In the genomic region with DNA sequence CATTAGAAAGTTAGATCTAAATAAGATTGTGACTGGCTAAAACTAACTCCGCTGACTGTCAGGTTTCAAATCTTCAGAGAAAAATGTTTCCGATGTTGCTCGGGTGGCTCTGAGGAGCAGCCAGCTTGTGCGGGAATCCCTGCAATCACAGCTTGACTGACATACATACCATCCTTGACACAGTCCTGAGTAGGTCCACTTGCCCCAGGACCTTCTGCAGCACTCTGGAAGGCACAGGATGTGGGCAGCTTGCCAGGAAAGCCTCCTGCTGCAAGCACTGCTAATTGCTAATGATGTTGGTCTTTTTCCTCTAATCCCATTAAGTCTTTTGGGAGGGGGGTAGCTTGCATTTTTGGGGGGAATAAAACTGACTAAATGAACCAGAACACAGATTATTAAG, we compare ENCODE assay signal across 9 mouse cellular contexts. TPM values are rescaled to one million over a fixed set of nuclear protein-coding genes. Genes with fewer than 3 reads are reported as not detected.
DNase-seq lines count a peak whose midpoint lies in the region; ATAC-seq lines count a peak whose summit lies in the region.
"Had no signal": no experiment of that assay in that cellular context is flagged by ENCODE, and none has a peak within 500 bp of the region (broad histone marks: within the 10 kb centered on the region; RNA-seq: fewer than 3 reads in every experiment).

No protein-coding gene starts in this region.

- peak; percentile 89 for DNase-seq in left cerebral cortex, postnatal 4 days
- DNase-seq in left cerebral cortex, adult 11 months (ENCODE audit: low spot score) = no peak
- DNase-seq in adrenal gland, postnatal 14 days = peak; percentile 84
- peak; percentile 84 to 88 for DNase-seq in cerebellum, postnatal 14 days
- DNase-seq in thymus, postnatal 14 days = no peak
- DNase-seq in frontal cortex, adult 2 months (ENCODE audit: extremely low spot score in 1 of 2, low spot score in 1 of 2) = no peak

- no peak overlapping the region for H3K9ac ChIP-seq in hindbrain, embryonic 16.5 days (ENCODE audit: low read depth, low read length)
- no peak overlapping the region for H3K9ac ChIP-seq in stomach, embryonic 16.5 days (ENCODE audit: low read length)
- H3K9ac ChIP-seq: midbrain, embryonic 12.5 days had no signal

- intact Hi-C loops in left cerebral cortex, postnatal 4 days (cut with DNase I) = no loop called here

- H3K27me3 ChIP-seq in hindbrain, embryonic 16.5 days (replicated peaks; ENCODE audit: control insufficient read depth, insufficient read depth, low read length) = no peaks in the 10 kb centered on the region
- no peaks in the 10 kb centered on the region for H3K27me3 ChIP-seq in stomach, embryonic 16.5 days (ENCODE audit: control insufficient read depth, insufficient read depth, low read length)
- H3K27me3 ChIP-seq: midbrain, embryonic 12.5 days had no signal

- WGBS in hindbrain, embryonic 16.5 days = 72% methylated on average over 4 of the region's 4 CpGs
- 77% methylated on average over 4 of the region's 4 CpGs for WGBS in stomach, embryonic 16.5 days

- H3K4me1 ChIP-seq in hindbrain, embryonic 16.5 days (ENCODE audit: control insufficient read depth, insufficient read depth, low read depth, low read length) = peaks cover 4% of the 10 kb centered on the region
- H3K4me1 ChIP-seq in stomach, embryonic 16.5 days (ENCODE audit: control insufficient read depth, insufficient read depth, low read length) = no peaks in the 10 kb centered on the region
- H3K4me1 ChIP-seq: midbrain, embryonic 12.5 days had no signal

- H3K4me2 ChIP-seq in hindbrain, embryonic 16.5 days (ENCODE audit: low read length) = no peak overlapping the region
- H3K4me2 ChIP-seq in stomach, embryonic 16.5 days (ENCODE audit: low read depth, low read length) = no peak overlapping the region
- H3K4me2 ChIP-seq: midbrain, embryonic 12.5 days had no signal

- H3K4me3 ChIP-seq in hindbrain, embryonic 16.5 days (ENCODE audit: low read length) = no peak overlapping the region
- H3K4me3 ChIP-seq in stomach, embryonic 16.5 days (replicated peaks; ENCODE audit: low read length) = no peak overlapping the region
- H3K4me3 ChIP-seq: midbrain, embryonic 12.5 days had no signal

- peak; percentile 63; the same call in 1 of the 2 replicates for ATAC-seq in hindbrain, embryonic 16.5 days
- ATAC-seq in stomach, embryonic 16.5 days (ENCODE audit: insufficient read depth, low FRiP score) = no peak

- peaks cover 33% of the 10 kb centered on the region for H3K36me3 ChIP-seq in hindbrain, embryonic 16.5 days (ENCODE audit: control insufficient read depth, insufficient read depth, low read length)
- peaks cover 47% of the 10 kb centered on the region for H3K36me3 ChIP-seq in stomach, embryonic 16.5 days (ENCODE audit: control insufficient read depth, insufficient read depth, low read length)

- 0 out of 2 replicates have a peak overlapping the region, but pooled peaks have one; percentile 6 for H3K27ac ChIP-seq in hindbrain, embryonic 16.5 days (ENCODE audit: low read depth, low read length)
- 0 out of 2 replicates have a peak overlapping the region, but pooled peaks have one; percentile 1 for H3K27ac ChIP-seq in stomach, embryonic 16.5 days (ENCODE audit: low read length)
- H3K27ac ChIP-seq: midbrain, embryonic 12.5 days had no signal

- H3K9me3 ChIP-seq in hindbrain, embryonic 16.5 days (ENCODE audit: control insufficient read depth, low read length) = no peaks in the 10 kb centered on the region
- no peaks in the 10 kb centered on the region for H3K9me3 ChIP-seq in stomach, embryonic 16.5 days (replicated peaks; ENCODE audit: control insufficient read depth, low read length)
- H3K9me3 ChIP-seq: midbrain, embryonic 12.5 days had no signal

RNA-seq across cellular contexts. Expression of gene Iars2, which starts 44.0 kb away (rescaled TPM):
- 10 to 100 TPM; 28.8 to 29.8 TPM for total RNA-seq in left cerebral cortex, postnatal 4 days (2021)
- total RNA-seq in adrenal gland, postnatal 14 days (2021) = 97.7 and 99.4 TPM in 2 replicates
- 18.6 and 19.6 TPM in 2 replicates for polyA plus RNA-seq in hindbrain, embryonic 16.5 days (2015; fragmentation: Nextera tagmentation; extraction: Ambion mirVana)
- polyA plus RNA-seq in stomach, embryonic 16.5 days (2015; fragmentation: Nextera tagmentation; extraction: Ambion mirVana) = 36.4 and 37.0 TPM in 2 replicates
- polyA plus RNA-seq in frontal cortex, adult 2 months (2012; rRNA removed) = 22.3 and 26.1 TPM in 2 replicates

RNA-seq across cellular contexts. Expression of gene Bpnt1, which starts 46.8 kb away (rescaled TPM):
- 10 to 100 TPM; 51.3 to 53.3 TPM for total RNA-seq in left cerebral cortex, postnatal 4 days (2021)
- 75.1 and 87.3 TPM in 2 replicates for total RNA-seq in adrenal gland, postnatal 14 days (2021)
- polyA plus RNA-seq in hindbrain, embryonic 16.5 days (2015; fragmentation: Nextera tagmentation; extraction: Ambion mirVana) = 59.2 and 61.5 TPM in 2 replicates
- polyA plus RNA-seq in stomach, embryonic 16.5 days (2015; fragmentation: Nextera tagmentation; extraction: Ambion mirVana) = 75.9 and 81.3 TPM in 2 replicates
- polyA plus RNA-seq in frontal cortex, adult 2 months (2012; rRNA removed) = 89.2 and 93.1 TPM in 2 replicates

Comparison
In these comparisons a context has a peak if more than half of its experiments do, and no peak if none do; other contexts are left out.
1. DNase-seq: peak in left cerebral cortex, postnatal 4 days (single experiment), adrenal gland, postnatal 14 days (single experiment) and cerebellum, postnatal 14 days (2 of 2); none in left cerebral cortex, adult 11 months (single experiment), thymus, postnatal 14 days (single experiment) and frontal cortex, adult 2 months (0 of 2).